In genomic region chr17:29540426-29540825, GRCm38 (mm10) we compare ENCODE assay signal across 25 mouse cellular contexts. TPM values are rescaled to one million over a fixed set of nuclear protein-coding genes. Genes with fewer than 3 reads are reported as not detected.
"Had no signal": no experiment of that assay in that cellular context is flagged by ENCODE, and none has a peak within 500 bp of the region (broad histone marks: within the 10 kb centered on the region; RNA-seq: fewer than 3 reads in every experiment).

No protein-coding gene starts in this region.

- ATAC-seq: midbrain, embryonic 13.5 days; midbrain, embryonic 15.5 days had no signal

- DNase-seq: lung, adult 2 months; lung, postnatal 14 days; lung, postnatal 36 days; right cerebral cortex, postnatal 14 days; thymus, adult 18-20 months; thymus, postnatal 14 days; thymus, postnatal 4 days had no signal

- H3K27me3 ChIP-seq: lung, embryonic 15.5 days; midbrain, embryonic 13.5 days; midbrain, embryonic 15.5 days; neural tube, embryonic 12.5 days; stomach, embryonic 15.5 days had no signal

- H3K9me3 ChIP-seq: lung, embryonic 15.5 days; midbrain, embryonic 13.5 days; midbrain, embryonic 15.5 days; neural tube, embryonic 12.5 days; stomach, embryonic 15.5 days had no signal

- H3K27ac ChIP-seq: macrophage; midbrain, embryonic 13.5 days; midbrain, embryonic 15.5 days; neural tube, embryonic 12.5 days; stomach, embryonic 15.5 days; stomach, postnatal 0 days had no signal

- H3K36me3 ChIP-seq: lung, embryonic 15.5 days; midbrain, embryonic 13.5 days; midbrain, embryonic 15.5 days; neural tube, embryonic 12.5 days; stomach, embryonic 15.5 days had no signal

- H3K9ac ChIP-seq: lung, embryonic 15.5 days; midbrain, embryonic 13.5 days; midbrain, embryonic 15.5 days; neural tube, embryonic 12.5 days; stomach, embryonic 15.5 days had no signal

- H3K4me2 ChIP-seq: lung, embryonic 15.5 days; midbrain, embryonic 11.5 days; midbrain, embryonic 13.5 days; midbrain, embryonic 15.5 days; neural tube, embryonic 12.5 days; stomach, embryonic 15.5 days had no signal

- H3K4me1 ChIP-seq: megakaryocyte, embryonic 14.5 days; midbrain, embryonic 13.5 days; midbrain, embryonic 15.5 days; neural tube, embryonic 12.5 days; stomach, embryonic 15.5 days had no signal

- H3K4me3 ChIP-seq: lung, embryonic 15.5 days; megakaryocyte, embryonic 14.5 days; midbrain, embryonic 13.5 days; midbrain, embryonic 15.5 days; neural tube, embryonic 12.5 days; stomach, embryonic 15.5 days had no signal

RNA-seq across cellular contexts. Expression of gene Gm17657, which starts 9.0 kb away (rescaled TPM):
- total RNA-seq: megakaryocyte progenitor cell, adult 5-6 weeks; midbrain, postnatal 0 days; monocyte, adult 5-6 weeks; neutrophil, adult 5-6 weeks had no signal
- polyA plus RNA-seq: lung, adult 2 months; lung, embryonic 15.5 days; lung, postnatal 0 days; macrophage; midbrain, embryonic 11.5 days; midbrain, embryonic 13.5 days; midbrain, embryonic 15.5 days; midbrain, postnatal 0 days; neural tube, embryonic 12.5 days; neural tube, embryonic 14.5 days; spleen, adult 2 months; stomach, embryonic 15.5 days; stomach, postnatal 0 days; thymus, postnatal 0 days; urinary bladder, adult 2 months had no signal

RNA-seq across cellular contexts. Expression of gene Tmem217, which starts 11.8 kb away (rescaled TPM):
- total RNA-seq: megakaryocyte progenitor cell, adult 5-6 weeks; midbrain, postnatal 0 days; monocyte, adult 5-6 weeks; neutrophil, adult 5-6 weeks had no signal
- polyA plus RNA-seq: spleen, adult 2 months had no signal
